Mouse (Mus musculus) MEL (cell line): ENCODE measurements around the gene Adnp. TPM values are rescaled to one million over a fixed set of nuclear protein-coding genes. Genes with fewer than 3 reads are reported as not detected.

Experiments used
- DNase-seq: peaks from one replicate; pipeline ENCODE4 v3.0.0; 2011; ENCODE audit warnings: low read depth, low spot score
- H3K27ac ChIP-seq: 2 replicates; pipeline ENCODE4 v1.5.1; 2012; ENCODE audit warnings: low read depth, mild to moderate bottlenecking, control low read depth, low read length, moderate library complexity; ENCODE audit not compliant: control insufficient read depth
- H3K27me3 ChIP-seq, 2 experiments: fragments of 150-350 bp in 1 of 2; sonication (generic) in 1 of 2; 2 replicates each; pipeline ENCODE4 v1.6.1; 2012; ENCODE audit warnings: low read length in 2 of 2, mild to moderate bottlenecking in 2 of 2, improper control_type of control experiment in 1 of 2, moderate library complexity in 1 of 2; ENCODE audit not compliant: insufficient read depth in 2 of 2, control insufficient read depth in 1 of 2
- H3K36me3 ChIP-seq, 2 experiments: 2 replicates each; pipeline ENCODE4 v1.6.1; 2012 to 2014; ENCODE audit warnings: low read length in 2 of 2, improper control_type of control experiment in 1 of 2, inconsistent platforms in 1 of 2, mild to moderate bottlenecking in 1 of 2; ENCODE audit not compliant: insufficient read depth in 2 of 2, control insufficient read depth in 1 of 2
- H3K4me1 ChIP-seq, 2 experiments: fragments of 150-350 bp in 1 of 2; sonication (generic) in 1 of 2; 2 replicates each; pipeline ENCODE4 v1.6.1; 2012; ENCODE audit warnings: low read length in 2 of 2, improper control_type of control experiment in 1 of 2, mild to moderate bottlenecking in 1 of 2; ENCODE audit not compliant: insufficient read depth in 2 of 2, control insufficient read depth in 1 of 2
- H3K4me3 ChIP-seq, 2 experiments: fragments of 150-350 bp in 1 of 2; sonication (generic) in 1 of 2; 2 replicates each; pipeline ENCODE4 v1.5.1; 2012; ENCODE audit warnings: low read depth in 2 of 2, low read length in 2 of 2, mild to moderate bottlenecking in 2 of 2, moderate library complexity in 2 of 2, control low read depth in 1 of 2, improper control_type of control experiment in 1 of 2; ENCODE audit not compliant: control insufficient read depth in 1 of 2, insufficient read depth in 1 of 2
- H3K79me2 ChIP-seq: 2 replicates; pipeline ENCODE4 v1.6.1; 2012; ENCODE audit warnings: mild to moderate bottlenecking, low read length, moderate library complexity; ENCODE audit not compliant: control insufficient read depth, poor library complexity, insufficient read depth
- H3K9ac ChIP-seq: 2 replicates; pipeline ENCODE4 v1.6.1; 2012; ENCODE audit warnings: low read depth, mild to moderate bottlenecking, control low read depth, low read length, moderate library complexity; ENCODE audit not compliant: control insufficient read depth, poor library complexity, severe bottlenecking
- H3K9me3 ChIP-seq: fragments of 150-350 bp; sonication (generic); replicated peaks from 2 replicates; pipeline ENCODE4 v1.6.1; 2012; ENCODE audit warnings: mild to moderate bottlenecking, low read length, improper control_type of control experiment, moderate library complexity; ENCODE audit not compliant: insufficient read depth
- CHD2 ChIP-seq: IDR thresholded peaks from 2 replicates; pipeline ENCODE4 v1.6.1; 2011; ENCODE audit warnings: low read length, improper control_type of control experiment
- CTCF ChIP-seq, 3 experiments: IDR thresholded peaks in 2 of 3; conservative IDR thresholded peaks in 1 of 3; 2 replicates each; pipeline ENCODE4 v1.5.1; 2011 to 2012; ENCODE audit warnings: low read length in 3 of 3, low read depth in 2 of 3, mild to moderate bottlenecking in 2 of 3, improper control_type of control experiment in 1 of 3, inconsistent platforms in 1 of 3, mixed read lengths in 1 of 3, moderate library complexity in 1 of 3; ENCODE audit not compliant: control insufficient read depth in 1 of 3, insufficient read depth in 1 of 3, poor library complexity in 1 of 3, severe bottlenecking in 1 of 3
- EP300 ChIP-seq, 2 experiments: IDR thresholded peaks; 2 replicates each; pipeline ENCODE4 v1.6.1; 2011; ENCODE audit warnings: improper control_type of control experiment in 2 of 2, low read length in 2 of 2, low read depth in 1 of 2, mild to moderate bottlenecking in 1 of 2
- GABPA ChIP-seq: IDR thresholded peaks from 2 replicates; pipeline ENCODE4 v1.6.1; 2012; ENCODE audit warnings: low read depth, mild to moderate bottlenecking, inconsistent platforms, low read length, improper control_type of control experiment, moderate library complexity
- JUND ChIP-seq: IDR thresholded peaks from 2 replicates; pipeline ENCODE4 v1.6.1; 2011; ENCODE audit warnings: low read depth, mild to moderate bottlenecking, improper control_type of control experiment, low read length
- KAT2A ChIP-seq: conservative IDR thresholded peaks from 2 replicates; pipeline ENCODE4 v1.6.1; 2012; ENCODE audit warnings: low read depth, low read length, improper control_type of control experiment, inconsistent platforms
- MAFK ChIP-seq: IDR thresholded peaks from 2 replicates; pipeline ENCODE4 v1.6.1; 2011; ENCODE audit warnings: low read depth, mild to moderate bottlenecking, low read length, improper control_type of control experiment, borderline replicate concordance
- MAZ ChIP-seq: IDR thresholded peaks from 2 replicates; pipeline ENCODE4 v1.6.1; 2012; ENCODE audit warnings: low read depth, mild to moderate bottlenecking, inconsistent platforms, low read length, improper control_type of control experiment
- MXI1 ChIP-seq: IDR thresholded peaks from 2 replicates; pipeline ENCODE4 v1.6.1; 2011; ENCODE audit warnings: mild to moderate bottlenecking, low read depth, low read length, improper control_type of control experiment
- MYB ChIP-seq: IDR thresholded peaks from 2 replicates; pipeline ENCODE4 v1.6.1; 2011; ENCODE audit warnings: mild to moderate bottlenecking, low read depth, low read length, improper control_type of control experiment
- MYC ChIP-seq: IDR thresholded peaks from 2 replicates; pipeline ENCODE4 v1.6.1; 2011; ENCODE audit warnings: low read depth, mild to moderate bottlenecking, low read length, improper control_type of control experiment, moderate library complexity
- NELFE ChIP-seq: IDR thresholded peaks from 2 replicates; pipeline ENCODE4 v1.6.1; 2011; ENCODE audit warnings: low read depth, low read length, improper control_type of control experiment
- POLR2AphosphoS5 ChIP-seq: IDR thresholded peaks from 2 replicates; pipeline ENCODE4 v1.6.1; 2012; ENCODE audit warnings: low read depth, borderline replicate concordance, mild to moderate bottlenecking, inconsistent platforms, low read length, moderate library complexity, mixed read lengths
- SIN3A ChIP-seq: IDR thresholded peaks from 2 replicates; pipeline ENCODE4 v1.6.1; 2012; ENCODE audit warnings: low read length, improper control_type of control experiment, inconsistent platforms
- SMC3 ChIP-seq: IDR thresholded peaks from 2 replicates; pipeline ENCODE4 v1.6.1; 2011; ENCODE audit warnings: low read depth, low read length, improper control_type of control experiment
- TAL1 ChIP-seq: IDR thresholded peaks from 2 replicates; pipeline ENCODE4 v1.6.1; 2012; ENCODE audit warnings: mild to moderate bottlenecking, inconsistent platforms, low read length, moderate library complexity, mixed read lengths
- TBP ChIP-seq: IDR thresholded peaks from 2 replicates; pipeline ENCODE4 v1.8.0; 2011; ENCODE audit warnings: low read depth, low read length, improper control_type of control experiment
- UBTF ChIP-seq: IDR thresholded peaks from 2 replicates; pipeline ENCODE4 v1.6.1; 2012; ENCODE audit warnings: low read depth, mild to moderate bottlenecking, inconsistent platforms, low read length, improper control_type of control experiment, moderate library complexity, borderline replicate concordance; ENCODE audit not compliant: insufficient read depth
- USF1 ChIP-seq: IDR thresholded peaks from 2 replicates; pipeline ENCODE4 v1.6.1; 2014; ENCODE audit warnings: low read depth, mild to moderate bottlenecking, inconsistent platforms, low read length, improper control_type of control experiment, moderate library complexity
- ZMIZ1 ChIP-seq: IDR thresholded peaks from 2 replicates; pipeline ENCODE4 v1.6.1; 2012; ENCODE audit warnings: low read depth, mild to moderate bottlenecking, inconsistent platforms, low read length, improper control_type of control experiment, moderate library complexity
- ZNF384 ChIP-seq: IDR thresholded peaks from 2 replicates; pipeline ENCODE4 v1.6.1; 2012; ENCODE audit warnings: low read depth, mild to moderate bottlenecking, inconsistent platforms, low read length, improper control_type of control experiment
- polyA plus RNA-seq, 2 experiments: library from polyadenylated mRNA; stranded (reverse) in 1 of 2; unstranded in 1 of 2; fragments of >175 nt in 1 of 2; fragments of >200 nt in 1 of 2; gene quantifications; 2 replicates each; pipeline versions ENCODE4 v1.2.1 to v1.2.4; 2012; ENCODE audit warnings: low replicate concordance in 2 of 2, low read depth in 1 of 2; ENCODE audit not compliant: insufficient read length in 2 of 2, insufficient read depth in 1 of 2, missing spikeins in 1 of 2
- total RNA-seq: library from RNA; depleted of rRNA; stranded (reverse); fragments of 300-350 nt; gene quantifications from 2 replicates; pipeline ENCODE4 v1.2.3, GENCODE M21; 2012

Gene Adnp
- total and polyA plus RNA-seq, 3 experiments = 2.3 to 29.4 (median 11.9) TPM

- no peaks in the 10 kb centered on the region for H3K4me1 ChIP-seq
- no peaks in the 10 kb centered on the region for H3K36me3 ChIP-seq
- no peaks in the 10 kb centered on the region for H3K79me2 ChIP-seq
- no peak overlapping the region for H3K27ac ChIP-seq
- H3K27me3 ChIP-seq = no peaks in the 10 kb centered on the region
- H3K9me3 ChIP-seq = no peaks in the 10 kb centered on the region
- TF ChIP-seq EP300 (IDR thresholded peaks at IDR 0.05; ENCODE audit: low read depth in 1 of 2, low read length in 2 of 2) (no peak), MXI1 (no peak), CHD2 (no peak), NELFE (no peak), MYC (no peak), GABPA (no peak), MAFK (no peak), ZNF384 (no peak), UBTF (no peak), SIN3A (no peak), POLR2AphosphoS5 (no peak), USF1 (no peak), SMC3 (no peak), TAL1 (no peak), MYB (no peak), JUND (no peak), MAZ (no peak), TBP (no peak), ZMIZ1 (no peak), KAT2A (no peak)
- H3K4me3 ChIP-seq = no peak overlapping the region
- H3K9ac ChIP-seq = no peak overlapping the region
- DNase-seq = no peak
These were observed 38.7 kb upstream of the Adnp start for GRCm38 (mm10) chr2:168245571-168245970.

- no peak overlapping the region for H3K4me3 ChIP-seq
- H3K9ac ChIP-seq = no peak overlapping the region
- no peak overlapping the region for H3K27ac ChIP-seq
- no peak for DNase-seq
- H3K9me3 ChIP-seq = no peaks in the 10 kb centered on the region
- no peaks in the 10 kb centered on the region for H3K27me3 ChIP-seq
- no peaks in the 10 kb centered on the region for H3K79me2 ChIP-seq
- H3K36me3 ChIP-seq = no peaks in the 10 kb centered on the region
- TF ChIP-seq CTCF (IDR thresholded peaks at IDR 0.05 in 2 of 3, conservative IDR thresholded peaks at IDR 0.05 in 1 of 3; ENCODE audit: control insufficient read depth in 1 of 3, insufficient read depth in 1 of 3, low read depth in 2 of 3, low read length in 3 of 3, poor library complexity in 1 of 3, severe bottlenecking in 1 of 3) (0 out of 6 replicates have a peak, but pooled peaks of 2 of the 3 experiments have one; percentile 0 to 9), MYC (no peak)
- no peaks in the 10 kb centered on the region for H3K4me1 ChIP-seq
These were observed 36.4 kb upstream of the Adnp start for GRCm38 (mm10) chr2:168243278-168243677.
